In genomic region chr1:42475629-42476028, GRCm38 (mm10) we compare ENCODE assay signal across 23 mouse cellular contexts.
DNase-seq lines count a peak whose midpoint lies in the region; ATAC-seq and TF ChIP-seq lines count a peak whose summit lies in the region.
"Had no signal": no experiment of that assay in that cellular context is flagged by ENCODE, and none has a peak within 500 bp of the region (broad histone marks: within the 10 kb centered on the region; RNA-seq: fewer than 3 reads in every experiment).

No protein-coding gene starts in this region.

- no peak overlapping the region for H3K9ac ChIP-seq in liver, embryonic 13.5 days
- H3K9ac ChIP-seq in liver, embryonic 16.5 days (ENCODE audit: low read depth, low read length), result no peak overlapping the region
- no peak overlapping the region for H3K9ac ChIP-seq in liver, embryonic 11.5 days (ENCODE audit: low read depth, low read length)
- no peak overlapping the region for H3K9ac ChIP-seq in liver, postnatal 0 days (replicated peaks)
- H3K9ac ChIP-seq: embryonic facial prominence, embryonic 12.5 days; forebrain, embryonic 13.5 days; forebrain, embryonic 15.5 days had no signal

- peak; percentile 45; the same call in 1 of the 2 replicates for ATAC-seq in liver, embryonic 13.5 days (ENCODE audit: low read depth)
- peak; percentile 74 for ATAC-seq in liver, embryonic 16.5 days (ENCODE audit: low read depth)
- ATAC-seq in liver, embryonic 11.5 days (replicated peaks; ENCODE audit: low FRiP score), result no peak
- peak; percentile 91 for ATAC-seq in liver, postnatal 0 days
- ATAC-seq: activated CD4-positive, CD25-positive, alpha-beta regulatory T cell, adult 4 months; CD4-positive, CD25-positive, alpha-beta regulatory T cell, adult 4 months; forebrain, embryonic 13.5 days; forebrain, embryonic 15.5 days; Patski had no signal

- H3K27ac ChIP-seq in liver, embryonic 13.5 days, result no peak overlapping the region
- H3K27ac ChIP-seq in liver, embryonic 16.5 days (ENCODE audit: low read length), result no peak overlapping the region
- H3K27ac ChIP-seq in liver, embryonic 11.5 days (ENCODE audit: low read depth, low read length), result no peak overlapping the region
- no peak overlapping the region for H3K27ac ChIP-seq in liver, postnatal 0 days (ENCODE audit: low read depth)
- H3K27ac ChIP-seq: embryonic facial prominence, embryonic 10.5 days; embryonic facial prominence, embryonic 12.5 days; forebrain, embryonic 13.5 days; forebrain, embryonic 15.5 days had no signal

- WGBS in liver, embryonic 13.5 days (ENCODE audit: insufficient replicate concordance), result 64% methylated on average over 2 of the region's 2 CpGs
- 63% methylated on average over 2 of the region's 2 CpGs for WGBS in liver, embryonic 16.5 days (ENCODE audit: insufficient replicate concordance)
- 60% methylated on average over 2 of the region's 2 CpGs for WGBS in liver, embryonic 11.5 days
- WGBS in liver, postnatal 0 days (ENCODE audit: insufficient replicate concordance), result 55% methylated on average over 2 of the region's 2 CpGs

- no peaks in the 10 kb centered on the region for H3K27me3 ChIP-seq in liver, embryonic 13.5 days
- H3K27me3 ChIP-seq in liver, embryonic 16.5 days (ENCODE audit: control insufficient read depth, insufficient read depth, low read depth, low read length), result no peaks in the 10 kb centered on the region
- no peaks in the 10 kb centered on the region for H3K27me3 ChIP-seq in liver, embryonic 11.5 days (replicated peaks; ENCODE audit: control insufficient read depth, insufficient read depth, low read length)
- no peaks in the 10 kb centered on the region for H3K27me3 ChIP-seq in liver, postnatal 0 days (ENCODE audit: insufficient read depth, low read length)
- H3K27me3 ChIP-seq: CH12.LX; embryonic facial prominence, embryonic 12.5 days; forebrain, embryonic 13.5 days; forebrain, embryonic 15.5 days had no signal

- 0 out of 2 replicates have a peak, but pooled peaks cover 6% of the 10 kb centered on the region for H3K4me1 ChIP-seq in liver, embryonic 13.5 days (replicated peaks)
- H3K4me1 ChIP-seq in liver, embryonic 16.5 days (ENCODE audit: control insufficient read depth, low read depth, low read length), result no peaks in the 10 kb centered on the region
- H3K4me1 ChIP-seq in liver, embryonic 11.5 days (replicated peaks; ENCODE audit: control insufficient read depth, insufficient read depth, low read length), result no peaks in the 10 kb centered on the region
- no peaks in the 10 kb centered on the region for H3K4me1 ChIP-seq in liver, postnatal 0 days (ENCODE audit: insufficient read depth)
- H3K4me1 ChIP-seq: embryonic facial prominence, embryonic 10.5 days; embryonic facial prominence, embryonic 12.5 days had no signal

- no peak overlapping the region for H3K4me3 ChIP-seq in liver, embryonic 13.5 days (replicated peaks)
- no peak overlapping the region for H3K4me3 ChIP-seq in liver, embryonic 16.5 days (ENCODE audit: low read depth, low read length)
- H3K4me3 ChIP-seq in liver, embryonic 11.5 days (ENCODE audit: low read depth, low read length), result no peak overlapping the region
- no peak overlapping the region for H3K4me3 ChIP-seq in liver, postnatal 0 days (ENCODE audit: low read depth, low read length)
- H3K4me3 ChIP-seq: embryonic facial prominence, embryonic 10.5 days; embryonic facial prominence, embryonic 12.5 days; forebrain, embryonic 13.5 days; forebrain, embryonic 15.5 days had no signal

- TF ChIP-seq CTCF in liver, postnatal 0 days (IDR thresholded peaks at IDR 0.05; ENCODE audit: low read depth), result no peak

- H3K9me3 ChIP-seq in liver, embryonic 13.5 days (replicated peaks), result no peaks in the 10 kb centered on the region
- H3K9me3 ChIP-seq in liver, embryonic 16.5 days (replicated peaks; ENCODE audit: control insufficient read depth, low read length), result no peaks in the 10 kb centered on the region
- no peaks in the 10 kb centered on the region for H3K9me3 ChIP-seq in liver, embryonic 11.5 days (ENCODE audit: control insufficient read depth, low read length)
- no peaks in the 10 kb centered on the region for H3K9me3 ChIP-seq in liver, postnatal 0 days (ENCODE audit: low read length)
- H3K9me3 ChIP-seq: embryonic facial prominence, embryonic 10.5 days; embryonic facial prominence, embryonic 12.5 days; forebrain, embryonic 13.5 days; forebrain, embryonic 15.5 days had no signal

- no peak for DNase-seq in liver, embryonic 13.5 days
- no peak for DNase-seq in liver
- DNase-seq in liver, embryonic 11.5 days (ENCODE audit: low spot score), result no peak
- DNase-seq in liver, postnatal 0 days, result peak; percentile 17
- DNase-seq: adrenal gland, adult 8-10 months; adrenal gland, postnatal 14 days; adrenal gland, postnatal 36 days; B cell, adult 2 months; cerebellum, adult 11-12 months; cerebellum, adult 2 months; cerebellum, adult 9-10 months; cerebellum, postnatal 10 days; cerebellum, postnatal 25 days had no signal

- no peak for TF ChIP-seq EP300 in liver, postnatal 0 days (IDR thresholded peaks at IDR 0.05; ENCODE audit: low read depth)

- H3K36me3 ChIP-seq in liver, embryonic 13.5 days, result no peaks in the 10 kb centered on the region
- H3K36me3 ChIP-seq in liver, embryonic 16.5 days (ENCODE audit: control insufficient read depth, insufficient read depth), result no peaks in the 10 kb centered on the region
- H3K36me3 ChIP-seq in liver, embryonic 11.5 days (ENCODE audit: control insufficient read depth, insufficient read depth, low read length), result no peaks in the 10 kb centered on the region
- no peaks in the 10 kb centered on the region for H3K36me3 ChIP-seq in liver, postnatal 0 days (replicated peaks; ENCODE audit: insufficient read depth, low read length)
- H3K36me3 ChIP-seq: embryonic facial prominence, embryonic 10.5 days; embryonic facial prominence, embryonic 12.5 days; forebrain, embryonic 15.5 days; G1E had no signal

- no peak overlapping the region for H3K4me2 ChIP-seq in liver, embryonic 13.5 days
- no peak overlapping the region for H3K4me2 ChIP-seq in liver, embryonic 16.5 days (ENCODE audit: low read depth, low read length)
- no peak overlapping the region for H3K4me2 ChIP-seq in liver, embryonic 11.5 days
- no peak overlapping the region for H3K4me2 ChIP-seq in liver, postnatal 0 days (ENCODE audit: low read depth, low read length)
- H3K4me2 ChIP-seq: embryonic facial prominence, embryonic 12.5 days; forebrain, embryonic 13.5 days; forebrain, embryonic 15.5 days had no signal
